Comparison of ENCODE assay signal across 8 mouse cellular contexts in genomic region chr6:119341409-119341808, GRCm38 (mm10). TPM values are rescaled to one million over a fixed set of nuclear protein-coding genes. Genes with fewer than 3 reads are reported as not detected.
DNase-seq lines count a peak whose midpoint lies in the region; ATAC-seq and TF ChIP-seq lines count a peak whose summit lies in the region.

No protein-coding gene starts in this region.

- no peaks in the 10 kb centered on the region for H3K36me3 ChIP-seq in intestine, embryonic 14.5 days (ENCODE audit: control insufficient read depth, insufficient read depth, low read length)
- no peaks in the 10 kb centered on the region for H3K36me3 ChIP-seq in intestine, postnatal 0 days (ENCODE audit: control insufficient read depth, insufficient read depth)
- H3K36me3 ChIP-seq in forebrain, postnatal 0 days (ENCODE audit: insufficient read depth): no peaks in the 10 kb centered on the region

- no peak overlapping the region for H3K4me2 ChIP-seq in intestine, embryonic 14.5 days (ENCODE audit: low read length)
- no peak overlapping the region for H3K4me2 ChIP-seq in intestine, postnatal 0 days (replicated peaks; ENCODE audit: low read depth)
- no peak overlapping the region for H3K4me2 ChIP-seq in forebrain, postnatal 0 days (ENCODE audit: low read depth)

- no peak for DNase-seq in intestine, embryonic 14.5 days (ENCODE audit: low spot score)
- peak; percentile 56 for DNase-seq in R1 (ENCODE audit: low read depth, low spot score)
- DNase-seq in forebrain, postnatal 0 days: peak; percentile 75
- DNase-seq in lung, postnatal 36 days: peak; percentile 62
- no peak for DNase-seq in thymus, postnatal 36 days
- no peak for DNase-seq in ovary, postnatal 36 days (ENCODE audit: low spot score)
- no peak for DNase-seq in layer of hippocampus, adult 9-11 months

- H3K27me3 ChIP-seq in intestine, embryonic 14.5 days (replicated peaks; ENCODE audit: control insufficient read depth, insufficient read depth, low read length): no peaks in the 10 kb centered on the region
- no peaks in the 10 kb centered on the region for H3K27me3 ChIP-seq in intestine, postnatal 0 days (replicated peaks; ENCODE audit: control insufficient read depth, insufficient read depth, low read length)
- no peaks in the 10 kb centered on the region for H3K27me3 ChIP-seq in forebrain, postnatal 0 days (ENCODE audit: insufficient read depth, low read length)

- no peak overlapping the region for H3K4me3 ChIP-seq in intestine, embryonic 14.5 days (ENCODE audit: low read depth, low read length)
- H3K4me3 ChIP-seq in intestine, postnatal 0 days (ENCODE audit: low read depth, low read length): no peak overlapping the region
- H3K4me3 ChIP-seq in forebrain, postnatal 0 days (ENCODE audit: low read depth, low read length): no peak overlapping the region

- 0 out of 2 replicates have a peak, but pooled peaks have one; percentile 45 for ATAC-seq in intestine, embryonic 14.5 days (replicated peaks; ENCODE audit: low FRiP score, low TSS enrichment, low read depth)
- ATAC-seq in intestine, postnatal 0 days: no peak
- ATAC-seq in forebrain, postnatal 0 days: peak; percentile 99

- no peaks in the 10 kb centered on the region for H3K9me3 ChIP-seq in intestine, embryonic 14.5 days (ENCODE audit: control insufficient read depth, low read length)
- H3K9me3 ChIP-seq in intestine, postnatal 0 days (ENCODE audit: control insufficient read depth): no peaks in the 10 kb centered on the region
- no peaks in the 10 kb centered on the region for H3K9me3 ChIP-seq in forebrain, postnatal 0 days (ENCODE audit: low read length)

- H3K9ac ChIP-seq in intestine, embryonic 14.5 days (ENCODE audit: low read length): no peak overlapping the region
- no peak overlapping the region for H3K9ac ChIP-seq in intestine, postnatal 0 days (ENCODE audit: low read depth, low read length)
- no peak overlapping the region for H3K9ac ChIP-seq in forebrain, postnatal 0 days

- no peaks in the 10 kb centered on the region for H3K4me1 ChIP-seq in intestine, embryonic 14.5 days (replicated peaks; ENCODE audit: control insufficient read depth, insufficient read depth, low read length)
- no peaks in the 10 kb centered on the region for H3K4me1 ChIP-seq in intestine, postnatal 0 days (replicated peaks; ENCODE audit: control insufficient read depth, insufficient read depth, low read length)
- 0 out of 2 replicates have a peak, but pooled peaks cover 4% of the 10 kb centered on the region for H3K4me1 ChIP-seq in forebrain, postnatal 0 days (ENCODE audit: insufficient read depth)

- no peak overlapping the region for H3K27ac ChIP-seq in intestine, embryonic 14.5 days (ENCODE audit: low read depth)
- H3K27ac ChIP-seq in intestine, postnatal 0 days (ENCODE audit: low read depth, low read length): no peak overlapping the region
- no peak overlapping the region for H3K27ac ChIP-seq in forebrain, postnatal 0 days (ENCODE audit: low read depth, low read length)

- no peak for TF ChIP-seq CTCF in intestine, postnatal 0 days (IDR thresholded peaks at IDR 0.05; ENCODE audit: low read depth)
- no peak for TF ChIP-seq CTCF in forebrain, postnatal 0 days (IDR thresholded peaks at IDR 0.05; ENCODE audit: low read depth)

RNA-seq across cellular contexts. Expression of gene Lrtm2, which starts 10.8 kb away (rescaled TPM):
- polyA plus RNA-seq in intestine, embryonic 14.5 days (2014; fragmentation: Nextera tagmentation; extraction: Ambion mirVana): 0.48 and 0.69 TPM in 2 replicates
- polyA plus RNA-seq in intestine, postnatal 0 days (2015; fragmentation: Nextera tagmentation; extraction: Ambion mirVana): 0.04 TPM in 2 replicates
- 12.8 and 17.8 TPM in 2 replicates for total RNA-seq in forebrain, postnatal 0 days (2014; rRNA removed)
- 8.8 and 12.7 TPM in 2 replicates for polyA plus RNA-seq in forebrain, postnatal 0 days (2015; fragmentation: Nextera tagmentation; extraction: Ambion mirVana)

Comparison
In these comparisons a context has a peak if more than half of its experiments do, and no peak if none do; other contexts are left out.
1. DNase-seq: peak in R1 (single experiment), forebrain, postnatal 0 days (single experiment) and lung, postnatal 36 days (single experiment); none in intestine, embryonic 14.5 days (single experiment), thymus, postnatal 36 days (0 of 2), ovary, postnatal 36 days (single experiment) and layer of hippocampus, adult 9-11 months (single experiment).